Mouse (Mus musculus) ES-Bruce4 (cell line): ENCODE data around the gene Padi1. TPM values are rescaled to one million over a fixed set of nuclear protein-coding genes. Genes with fewer than 3 reads are reported as not detected.

ENCODE experiments used
- H3K27ac ChIP-seq: 2 replicates; pipeline ENCODE4 v1.5.1; 2012; ENCODE audit warnings: low read length, inconsistent platforms; ENCODE audit not compliant: insufficient read depth
- H3K27me3 ChIP-seq: 2 replicates; pipeline ENCODE4 v1.6.1; 2012; ENCODE audit warnings: mild to moderate bottlenecking, low read length, inconsistent platforms; ENCODE audit not compliant: control insufficient read depth, poor library complexity, insufficient read depth, severe bottlenecking
- H3K36me3 ChIP-seq: 2 replicates; pipeline ENCODE4 v1.6.1; 2012; ENCODE audit warnings: inconsistent platforms, mild to moderate bottlenecking, low read length, moderate library complexity; ENCODE audit not compliant: control insufficient read depth, poor library complexity, insufficient read depth, severe bottlenecking
- H3K4me1 ChIP-seq: one replicate; pipeline ENCODE4 v1.8.1; 2011; ENCODE audit warnings: low read length; ENCODE audit not compliant: control insufficient read depth, insufficient read depth
- H3K4me3 ChIP-seq: 2 replicates; pipeline ENCODE4 v1.5.1; 2011; ENCODE audit warnings: low read depth, mild to moderate bottlenecking, low read length
- H3K9ac ChIP-seq: 2 replicates; pipeline ENCODE4 v1.6.1; 2012; ENCODE audit warnings: low read depth, mild to moderate bottlenecking, inconsistent platforms; ENCODE audit not compliant: poor library complexity, severe bottlenecking
- H3K9me3 ChIP-seq: replicated peaks from 2 replicates; pipeline ENCODE4 v1.6.1; 2012; ENCODE audit warnings: mild to moderate bottlenecking, low read length, inconsistent platforms; ENCODE audit not compliant: control insufficient read depth, poor library complexity, insufficient read depth, severe bottlenecking
- CTCF ChIP-seq: IDR thresholded peaks from one replicate; pipeline ENCODE4 v1.8.1; 2011; ENCODE audit warnings: low read depth, low read length
- EP300 ChIP-seq: IDR thresholded peaks from 2 replicates; pipeline ENCODE4 v1.6.1; 2011; ENCODE audit warnings: low read depth, low read length; ENCODE audit not compliant: insufficient read depth
- POLR2A ChIP-seq: IDR thresholded peaks from one replicate; pipeline ENCODE4 v1.8.1; 2011; ENCODE audit warnings: low read length; ENCODE audit not compliant: insufficient read depth
- polyA plus RNA-seq: library from polyadenylated mRNA; stranded (reverse); fragments of >200 nt; gene quantifications from 2 replicates; pipeline ENCODE4 v1.2.4, GENCODE M21; 2011; ENCODE audit warnings: low read depth; ENCODE audit not compliant: missing spikeins, insufficient read depth, insufficient read length

The Padi1 gene
- polyA plus RNA-seq, 1 experiment: 0.43 TPM

- no peaks in the 10 kb centered on the region for H3K9me3 ChIP-seq
- H3K36me3 ChIP-seq: no peaks in the 10 kb centered on the region
- no peaks in the 10 kb centered on the region for H3K4me1 ChIP-seq
- H3K4me3 ChIP-seq: no peak overlapping the region
- H3K27ac ChIP-seq: no peak overlapping the region
- no peaks in the 10 kb centered on the region for H3K27me3 ChIP-seq
- no peak overlapping the region for H3K9ac ChIP-seq
- no peak for TF ChIP-seq EP300
- no peak for TF ChIP-seq CTCF
- no peak for TF ChIP-seq POLR2A
Measured at GRCm38 (mm10) chr4:140853626-140854025, 8.0 kb upstream of the Padi1 start.

DNA sequence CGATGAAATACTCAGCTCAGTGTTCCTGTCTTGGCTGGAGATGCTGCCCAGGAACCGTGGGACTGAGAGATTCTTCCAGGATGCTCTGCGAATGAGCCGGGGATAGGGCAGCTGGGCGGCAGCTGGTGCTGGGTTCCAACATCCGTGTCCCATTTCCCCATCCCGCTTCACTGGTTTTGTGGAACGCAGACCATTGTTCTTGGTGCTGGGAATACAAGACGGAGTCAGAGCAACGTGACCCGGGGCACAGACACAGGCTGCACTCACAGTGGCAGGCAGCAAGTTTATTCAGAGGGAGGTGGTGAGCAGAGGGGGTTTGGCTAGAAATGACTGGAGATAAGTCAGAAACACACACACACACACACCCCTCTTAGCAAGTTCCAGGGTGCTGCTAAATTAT lies 3.7 kb upstream of the Padi1 start:
- no peak overlapping the region for H3K27ac ChIP-seq
- TF ChIP-seq EP300 (no peak), POLR2A (no peak), CTCF (no peak)
- H3K4me3 ChIP-seq: no peak overlapping the region
- no peaks in the 10 kb centered on the region for H3K36me3 ChIP-seq
- no peak overlapping the region for H3K9ac ChIP-seq
- H3K9me3 ChIP-seq: no peaks in the 10 kb centered on the region
- H3K4me1 ChIP-seq: no peaks in the 10 kb centered on the region
- H3K27me3 ChIP-seq: no peaks in the 10 kb centered on the region

DNA sequence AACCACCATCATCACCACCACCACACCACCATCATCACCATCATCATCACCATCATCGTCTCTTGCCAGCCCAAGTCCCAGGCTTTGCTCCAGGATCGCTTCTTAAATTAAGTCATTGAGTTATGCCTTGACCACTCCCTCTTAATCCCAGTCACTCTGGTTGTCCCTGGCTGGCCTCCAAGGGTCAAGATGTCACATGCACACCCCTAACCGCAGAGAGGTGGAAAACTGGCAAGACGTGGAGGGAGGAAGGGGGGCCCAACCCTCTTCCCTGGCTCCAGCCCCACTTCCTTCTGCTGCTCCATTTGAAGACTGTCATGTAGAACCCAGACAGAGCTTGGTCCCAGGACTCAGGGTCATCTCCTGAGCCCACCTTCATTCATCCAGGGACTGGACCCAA lies 587 bp downstream of the Padi1 start:
- Histone ChIP-seq H3K9me3 (no peaks in the 10 kb centered on the region), H3K27me3 (no peaks in the 10 kb centered on the region), H3K4me1 (no peaks in the 10 kb centered on the region), H3K36me3 (no peaks in the 10 kb centered on the region), H3K9ac (no peak overlapping the region), H3K27ac (no peak overlapping the region), H3K4me3 (no peak overlapping the region)
- TF ChIP-seq POLR2A (no peak), CTCF (no peak), EP300 (no peak)

DNA sequence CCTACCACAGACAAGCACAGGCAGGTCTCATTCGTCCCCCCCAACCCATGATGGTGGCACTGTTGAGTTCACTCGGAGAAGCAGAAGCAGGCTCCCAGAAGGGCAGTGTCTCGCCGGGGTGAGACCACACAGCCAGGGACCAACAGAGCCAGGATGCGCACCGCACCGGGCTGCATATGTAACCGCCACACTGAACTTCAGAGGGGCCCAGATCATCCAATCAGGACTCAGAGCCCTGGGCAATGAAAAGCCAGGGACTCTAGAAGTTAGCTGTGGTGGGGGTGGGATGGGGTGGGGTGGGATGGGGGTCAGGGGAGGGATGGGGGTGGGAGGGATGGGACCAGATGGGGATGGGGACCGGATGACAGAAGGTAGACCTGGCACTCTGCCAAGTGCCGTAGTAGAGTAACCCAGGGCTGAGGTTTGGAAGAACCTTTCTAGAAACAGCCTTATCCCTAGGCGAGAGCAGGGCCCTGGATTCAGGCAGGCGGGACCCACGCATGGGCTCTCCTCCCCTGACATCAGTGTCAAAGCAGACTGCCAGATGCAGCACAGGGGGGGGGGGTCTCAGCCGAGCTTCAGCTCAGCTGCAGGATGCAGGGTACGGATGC lies 1.8 kb downstream of the Padi1 start:
- H3K9me3 ChIP-seq: no peaks in the 10 kb centered on the region
- no peaks in the 10 kb centered on the region for H3K4me1 ChIP-seq
- no peak overlapping the region for H3K4me3 ChIP-seq
- no peak for TF ChIP-seq CTCF
- no peak for TF ChIP-seq EP300
- no peak for TF ChIP-seq POLR2A
- no peaks in the 10 kb centered on the region for H3K36me3 ChIP-seq
- no peak overlapping the region for H3K27ac ChIP-seq
- H3K27me3 ChIP-seq: no peaks in the 10 kb centered on the region
- H3K9ac ChIP-seq: no peak overlapping the region

- Histone ChIP-seq H3K36me3 (no peaks in the 10 kb centered on the region), H3K9me3 (no peaks in the 10 kb centered on the region), H3K9ac (no peak overlapping the region), H3K27ac (no peak overlapping the region), H3K4me3 (no peak overlapping the region), H3K27me3 (no peaks in the 10 kb centered on the region), H3K4me1 (no peaks in the 10 kb centered on the region)
- no peak for TF ChIP-seq CTCF
- no peak for TF ChIP-seq EP300
- TF ChIP-seq POLR2A: no peak
Measured at GRCm38 (mm10) chr4:140842909-140843308, 2.7 kb downstream of the Padi1 start.

GRCm38 (mm10) chr4:140837879-140838278 lies 7.7 kb downstream of the Padi1 start:
- peak overlapping the region; percentile 21 for H3K4me3 ChIP-seq
- no peaks in the 10 kb centered on the region for H3K27me3 ChIP-seq
- H3K36me3 ChIP-seq: no peaks in the 10 kb centered on the region
- H3K4me1 ChIP-seq: peaks cover 5% of the 10 kb centered on the region
- H3K9ac ChIP-seq: no peak overlapping the region
- H3K9me3 ChIP-seq: no peaks in the 10 kb centered on the region
- TF ChIP-seq POLR2A (no peak), EP300 (no peak), CTCF (no peak)
- H3K27ac ChIP-seq: no peak overlapping the region
